Mouse (Mus musculus) stomach, postnatal 0 days (tissue): ENCODE measurements around the gene Zbtb46. TPM values are rescaled to one million over a fixed set of nuclear protein-coding genes. Genes with fewer than 3 reads are reported as not detected.

ENCODE experiments used
- ATAC-seq: fragments of 200-750 bp; cut with Nextera tagmentation; 2 replicates; pipeline ENCODE4 v1.8.0; 2017; ENCODE audit not compliant: low FRiP score, low TSS enrichment
- DNase-seq: peaks from one replicate; pipeline ENCODE4 v3.0.0-alpha.2; 2016; ENCODE audit warnings: low spot score
- H3K27ac ChIP-seq: fragments of 300-500 bp; sonication (generic); replicated peaks from 2 replicates; pipeline ENCODE4 v1.5.1; 2014; ENCODE audit warnings: mild to moderate bottlenecking, control low read depth
- H3K27me3 ChIP-seq: fragments of 300-500 bp; sonication (generic); 2 replicates; pipeline ENCODE4 v1.6.1; 2014; ENCODE audit warnings: low read length; ENCODE audit not compliant: control insufficient read depth, insufficient read depth
- H3K36me3 ChIP-seq: fragments of 300-500 bp; sonication (generic); 2 replicates; pipeline ENCODE4 v1.6.1; 2014; ENCODE audit warnings: low read length, mixed read lengths; ENCODE audit not compliant: control insufficient read depth, insufficient read depth
- H3K4me1 ChIP-seq: fragments of 300-500 bp; sonication (generic); replicated peaks from 2 replicates; pipeline ENCODE4 v1.6.1; 2014; ENCODE audit warnings: antibody characterized with exemption; ENCODE audit not compliant: control insufficient read depth, insufficient read depth
- H3K4me2 ChIP-seq: fragments of 300-500 bp; sonication (generic); replicated peaks from 2 replicates; pipeline ENCODE4 v1.6.1; 2014; ENCODE audit warnings: low read depth, mild to moderate bottlenecking, control low read depth, moderate library complexity
- H3K4me3 ChIP-seq: fragments of 300-500 bp; sonication (generic); 2 replicates; pipeline ENCODE4 v1.5.1; 2014; ENCODE audit warnings: low read depth, low read length, control low read depth
- H3K9ac ChIP-seq: fragments of 300-500 bp; sonication (generic); 2 replicates; pipeline ENCODE4 v1.6.1; 2014; ENCODE audit warnings: mild to moderate bottlenecking, low read length, control low read depth, mixed read lengths
- H3K9me3 ChIP-seq: fragments of 300-500 bp; sonication (generic); 2 replicates; pipeline ENCODE4 v1.6.1; 2016; ENCODE audit warnings: low read length; ENCODE audit not compliant: control insufficient read depth
- CTCF ChIP-seq: IDR thresholded peaks from 2 replicates; pipeline ENCODE4 v1.5.1; 2016; ENCODE audit warnings: antibody characterized with exemption, low read depth, mild to moderate bottlenecking, moderate library complexity
- EP300 ChIP-seq: optimal IDR thresholded peaks from 2 replicates; pipeline ENCODE3; 2016; ENCODE audit warnings: antibody characterized with exemption
- WGBS: fragments of 180-500 bp; shearing (Covaris S2); extraction: QIAGEN DNeasy Blood & Tissue Kit; methylation state at CpG from one replicate; pipeline ENCODE4 v1.1.7; 2014; 5-methylcytosine and 5-hydroxymethylcytosine counted together
- polyA plus RNA-seq: library from polyadenylated mRNA; unstranded; fragments of >200 nt; fragmentation: Nextera tagmentation; extraction: Ambion mirVana; gene quantifications from 2 replicates; pipeline ENCODE4 v1.2.1, GENCODE M21; 2015

The Zbtb46 gene
- polyA plus RNA-seq, 1 experiment from 2014 or later, result 2.4 TPM

DNA sequence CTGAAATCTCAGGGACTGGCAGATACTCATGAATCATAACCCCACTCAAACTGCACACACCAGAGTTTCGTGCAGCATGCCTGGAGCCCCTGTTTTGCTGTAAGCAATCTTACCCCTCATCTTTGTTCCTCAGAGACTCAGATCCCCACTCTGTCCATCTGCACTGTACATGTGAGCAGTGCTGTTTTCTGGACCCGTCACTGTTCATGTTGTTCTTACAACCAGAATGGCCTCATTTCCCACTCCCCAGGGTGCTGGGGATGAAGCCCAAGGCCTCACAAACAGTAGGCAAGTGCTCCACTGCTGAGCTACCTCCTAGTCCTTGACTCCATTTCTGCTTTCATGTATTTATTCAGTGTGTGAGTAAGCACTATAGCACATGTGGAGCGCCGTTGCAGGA is 7.0 kb downstream of the Zbtb46 start:
- TF ChIP-seq EP300, result no peak
- no peak for TF ChIP-seq CTCF
- H3K27ac ChIP-seq, result no peak overlapping the region
- WGBS, result 73% methylated on average over 4 of the region's 4 CpGs
- H3K9me3 ChIP-seq, result no peaks in the 10 kb centered on the region
- ATAC-seq (no peak), DNase-seq (no peak)
- no peak overlapping the region for H3K9ac ChIP-seq
- no peaks in the 10 kb centered on the region for H3K36me3 ChIP-seq
- no peak overlapping the region for H3K4me3 ChIP-seq
- no peaks in the 10 kb centered on the region for H3K4me1 ChIP-seq
- H3K4me2 ChIP-seq, result no peak overlapping the region
- H3K27me3 ChIP-seq, result no peaks in the 10 kb centered on the region

DNA sequence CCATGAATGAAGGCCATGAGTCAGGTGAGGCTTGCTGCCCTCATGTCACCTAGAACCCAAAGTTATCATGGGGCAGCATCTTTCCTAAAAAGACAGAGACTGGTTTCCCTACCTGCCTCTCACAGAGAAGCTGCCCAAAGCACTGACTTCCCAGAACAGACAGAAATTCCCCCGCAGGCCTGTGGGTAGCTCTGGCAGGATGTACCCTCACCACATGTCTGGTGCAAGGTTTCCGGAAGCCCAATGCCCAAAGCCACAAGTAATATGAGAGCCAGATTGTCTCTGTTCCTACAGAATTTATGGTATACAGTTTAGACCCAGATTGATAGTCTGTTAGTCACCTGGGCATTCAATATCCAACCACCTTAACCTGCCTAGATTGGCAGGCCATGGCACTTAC is 16.2 kb downstream of the Zbtb46 start:
- no peak for DNase-seq
- no peak for ATAC-seq
- 96% methylated on average over 2 of the region's 2 CpGs for WGBS
- no peaks in the 10 kb centered on the region for H3K36me3 ChIP-seq
- H3K4me1 ChIP-seq, result no peaks in the 10 kb centered on the region
- H3K27ac ChIP-seq, result no peak overlapping the region
- H3K4me3 ChIP-seq, result no peak overlapping the region
- no peaks in the 10 kb centered on the region for H3K9me3 ChIP-seq
- TF ChIP-seq EP300 (no peak), CTCF (no peak)
- H3K27me3 ChIP-seq, result no peaks in the 10 kb centered on the region
- no peak overlapping the region for H3K9ac ChIP-seq
- no peak overlapping the region for H3K4me2 ChIP-seq

GRCm38 (mm10) chr2:181438176-181438575 is 21.1 kb downstream of the Zbtb46 start:
- ATAC-seq (no peak), DNase-seq (no peak)
- no peaks in the 10 kb centered on the region for H3K9me3 ChIP-seq
- WGBS, result 81% methylated on average over 4 of the region's 4 CpGs
- H3K9ac ChIP-seq, result no peak overlapping the region
- H3K27ac ChIP-seq, result no peak overlapping the region
- H3K4me2 ChIP-seq, result no peak overlapping the region
- H3K27me3 ChIP-seq, result no peaks in the 10 kb centered on the region
- no peaks in the 10 kb centered on the region for H3K4me1 ChIP-seq
- H3K4me3 ChIP-seq, result no peak overlapping the region
- no peaks in the 10 kb centered on the region for H3K36me3 ChIP-seq
- TF ChIP-seq EP300 (no peak), CTCF (no peak)

- no peak overlapping the region for H3K4me2 ChIP-seq
- no peak overlapping the region for H3K27ac ChIP-seq
- H3K36me3 ChIP-seq, result no peaks in the 10 kb centered on the region
- no peak overlapping the region for H3K4me3 ChIP-seq
- DNase-seq (no peak), ATAC-seq (no peak)
- no peaks in the 10 kb centered on the region for H3K9me3 ChIP-seq
- no peak overlapping the region for H3K9ac ChIP-seq
- no peaks in the 10 kb centered on the region for H3K4me1 ChIP-seq
- WGBS, result 79% methylated on average over 2 of the region's 2 CpGs
- TF ChIP-seq CTCF (no peak), EP300 (no peak)
- no peaks in the 10 kb centered on the region for H3K27me3 ChIP-seq
Measured at GRCm38 (mm10) chr2:181436246-181436645, 23.0 kb downstream of the Zbtb46 start.

GRCm38 (mm10) chr2:181423834-181424233 is 35.4 kb downstream of the Zbtb46 start:
- no peaks in the 10 kb centered on the region for H3K4me1 ChIP-seq
- H3K9me3 ChIP-seq, result no peaks in the 10 kb centered on the region
- H3K27me3 ChIP-seq, result no peaks in the 10 kb centered on the region
- H3K4me2 ChIP-seq, result no peak overlapping the region
- no peaks in the 10 kb centered on the region for H3K36me3 ChIP-seq
- DNase-seq (no peak), ATAC-seq (no peak)
- TF ChIP-seq EP300, result no peak
- TF ChIP-seq CTCF, result no peak
- H3K9ac ChIP-seq, result no peak overlapping the region
- WGBS, result 87% methylated on average over 9 of the region's 9 CpGs
- no peak overlapping the region for H3K27ac ChIP-seq
- H3K4me3 ChIP-seq, result no peak overlapping the region

GRCm38 (mm10) chr2:181420903-181421638 is 38.2 kb downstream of the Zbtb46 start:
- no peak for ATAC-seq
- H3K36me3 ChIP-seq, result no peaks in the 10 kb centered on the region
- TF ChIP-seq EP300 (no peak), CTCF (no peak)
- no peaks in the 10 kb centered on the region for H3K9me3 ChIP-seq
- no peak overlapping the region for H3K4me3 ChIP-seq
- H3K4me1 ChIP-seq, result no peaks in the 10 kb centered on the region
- no peak overlapping the region for H3K9ac ChIP-seq
- 64% methylated on average over 4 of the region's 4 CpGs for WGBS
- H3K27me3 ChIP-seq, result no peaks in the 10 kb centered on the region
- H3K27ac ChIP-seq, result no peak overlapping the region
- DNase-seq, result no peak
- H3K4me2 ChIP-seq, result no peak overlapping the region
